Mouse (Mus musculus) E14TG2a.4 (cell line): ENCODE data around the gene Fbln7.

ENCODE experiments used
- H3K27me3 ChIP-seq: 2 replicates; pipeline ENCODE4 v1.6.1; 2014; ENCODE audit warnings: low read length, control low read depth; ENCODE audit not compliant: insufficient read depth
- H3K36me3 ChIP-seq: 2 replicates; pipeline ENCODE4 v1.6.1; 2014; ENCODE audit warnings: low read length, control low read depth; ENCODE audit not compliant: insufficient read depth
- H3K4me1 ChIP-seq: replicated peaks from 2 replicates; pipeline ENCODE4 v1.6.1; 2014; ENCODE audit warnings: low read depth, low read length, control low read depth
- H3K4me3 ChIP-seq: replicated peaks from 2 replicates; pipeline ENCODE4 v1.5.1; 2014; ENCODE audit warnings: mild to moderate bottlenecking, low read length
- H3K9me3 ChIP-seq: 2 replicates; pipeline ENCODE4 v1.6.1; 2014; ENCODE audit warnings: low read length, control low read depth
- CTCF ChIP-seq: conservative IDR thresholded peaks from 2 replicates; pipeline ENCODE4 v1.5.1; 2014; ENCODE audit warnings: low read length
- NANOG ChIP-seq: IDR thresholded peaks from 2 replicates; pipeline ENCODE4 v1.6.1; 2014; ENCODE audit warnings: borderline replicate concordance, low read length, mixed read lengths
- POU5F1 ChIP-seq: IDR thresholded peaks from 2 replicates; pipeline ENCODE4 v1.6.1; 2014; ENCODE audit warnings: low read length, borderline replicate concordance

Gene Fbln7

DNA sequence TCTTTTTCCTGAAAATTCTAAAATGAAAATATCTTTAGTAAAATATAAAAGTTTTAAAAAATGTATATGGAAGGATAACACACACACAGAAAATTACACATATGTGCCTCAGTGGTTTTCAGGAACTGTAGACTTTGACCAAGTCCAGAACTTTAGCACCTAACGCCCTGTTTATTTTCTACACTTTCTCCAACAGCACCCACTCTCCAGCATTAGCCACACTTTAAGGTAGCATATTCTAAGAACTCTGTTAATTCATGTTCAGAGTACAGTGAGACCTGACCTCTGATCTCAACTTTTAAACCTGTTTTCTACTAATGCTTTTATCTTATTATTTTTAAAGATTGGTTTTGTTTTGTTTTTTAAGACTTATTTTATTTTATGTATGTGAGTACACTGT lies 35.0 kb upstream of the Fbln7 start:
- no peak for TF ChIP-seq CTCF
- no peaks in the 10 kb centered on the region for H3K4me1 ChIP-seq
- H3K36me3 ChIP-seq = peaks cover 70% of the 10 kb centered on the region
- H3K9me3 ChIP-seq = no peaks in the 10 kb centered on the region
- no peak overlapping the region for H3K4me3 ChIP-seq
- no peaks in the 10 kb centered on the region for H3K27me3 ChIP-seq

DNA sequence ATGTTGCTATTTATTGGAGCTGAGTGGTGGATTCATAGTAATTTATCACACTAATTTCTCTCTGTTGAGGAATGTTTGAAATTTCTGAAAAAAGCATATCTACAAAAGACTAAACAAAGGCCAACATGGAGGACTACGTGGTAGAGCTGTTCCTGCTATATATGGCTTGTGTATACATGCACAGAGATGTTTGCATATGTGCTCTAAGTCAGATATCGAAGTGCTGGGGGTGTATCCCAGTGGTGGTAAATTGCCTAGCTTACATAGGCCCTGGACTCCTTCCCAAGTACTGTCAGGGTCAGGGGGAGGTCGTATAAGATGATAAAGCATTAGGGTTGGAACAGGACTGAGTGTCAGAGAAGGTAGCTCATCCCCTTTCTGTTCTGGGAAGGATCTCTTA lies 30.2 kb upstream of the Fbln7 start:
- Histone ChIP-seq H3K4me1 (no peaks in the 10 kb centered on the region), H3K4me3 (no peak overlapping the region), H3K36me3 (peaks cover 85% of the 10 kb centered on the region), H3K27me3 (no peaks in the 10 kb centered on the region), H3K9me3 (no peaks in the 10 kb centered on the region)
- no peak for TF ChIP-seq CTCF
- no peak for TF ChIP-seq NANOG
- TF ChIP-seq POU5F1 = no peak

- no peaks in the 10 kb centered on the region for H3K9me3 ChIP-seq
These were observed 29.7 kb upstream of the Fbln7 start for GRCm38 (mm10) chr2:128833035-128833434.

GRCm38 (mm10) chr2:128833435-128833834 lies 29.3 kb upstream of the Fbln7 start:
- no peaks in the 10 kb centered on the region for H3K4me1 ChIP-seq

More at GRCm38 (mm10) chr2:128833035-128833434, 29.7 kb upstream of the Fbln7 start:
- H3K27me3 ChIP-seq = no peaks in the 10 kb centered on the region
- no peaks in the 10 kb centered on the region for H3K4me1 ChIP-seq
- no peak for TF ChIP-seq POU5F1
- no peak for TF ChIP-seq NANOG
- no peak for TF ChIP-seq CTCF
- peaks cover 89% of the 10 kb centered on the region for H3K36me3 ChIP-seq
- no peak overlapping the region for H3K4me3 ChIP-seq

GRCm38 (mm10) chr2:128837531-128837930 lies 25.2 kb upstream of the Fbln7 start:
- H3K4me1 ChIP-seq = no peaks in the 10 kb centered on the region
- no peaks in the 10 kb centered on the region for H3K9me3 ChIP-seq
- H3K4me3 ChIP-seq = no peak overlapping the region
- H3K36me3 ChIP-seq = peaks cover 75% of the 10 kb centered on the region
- H3K27me3 ChIP-seq = no peaks in the 10 kb centered on the region
- TF ChIP-seq POU5F1 (no peak), CTCF (no peak), NANOG (no peak)

More at GRCm38 (mm10) chr2:128833435-128833834, 29.3 kb upstream of the Fbln7 start:
- Histone ChIP-seq H3K27me3 (no peaks in the 10 kb centered on the region), H3K4me3 (no peak overlapping the region), H3K36me3 (peaks cover 88% of the 10 kb centered on the region), H3K9me3 (no peaks in the 10 kb centered on the region)
- TF ChIP-seq NANOG (no peak), POU5F1 (no peak), CTCF (no peak)

GRCm38 (mm10) chr2:128838611-128839010 lies 24.2 kb upstream of the Fbln7 start:
- Histone ChIP-seq H3K27me3 (no peaks in the 10 kb centered on the region), H3K9me3 (no peaks in the 10 kb centered on the region), H3K36me3 (peaks cover 75% of the 10 kb centered on the region), H3K4me1 (no peaks in the 10 kb centered on the region), H3K4me3 (no peak overlapping the region)
- TF ChIP-seq POU5F1 (no peak), CTCF (no peak), NANOG (no peak)

GRCm38 (mm10) chr2:128839501-128839900 lies 23.3 kb upstream of the Fbln7 start:
- H3K27me3 ChIP-seq = no peaks in the 10 kb centered on the region
- H3K9me3 ChIP-seq = no peaks in the 10 kb centered on the region
- no peaks in the 10 kb centered on the region for H3K4me1 ChIP-seq
- peaks cover 73% of the 10 kb centered on the region for H3K36me3 ChIP-seq
- no peak for TF ChIP-seq CTCF
- TF ChIP-seq NANOG = no peak
- no peak for TF ChIP-seq POU5F1
- H3K4me3 ChIP-seq = no peak overlapping the region

DNA sequence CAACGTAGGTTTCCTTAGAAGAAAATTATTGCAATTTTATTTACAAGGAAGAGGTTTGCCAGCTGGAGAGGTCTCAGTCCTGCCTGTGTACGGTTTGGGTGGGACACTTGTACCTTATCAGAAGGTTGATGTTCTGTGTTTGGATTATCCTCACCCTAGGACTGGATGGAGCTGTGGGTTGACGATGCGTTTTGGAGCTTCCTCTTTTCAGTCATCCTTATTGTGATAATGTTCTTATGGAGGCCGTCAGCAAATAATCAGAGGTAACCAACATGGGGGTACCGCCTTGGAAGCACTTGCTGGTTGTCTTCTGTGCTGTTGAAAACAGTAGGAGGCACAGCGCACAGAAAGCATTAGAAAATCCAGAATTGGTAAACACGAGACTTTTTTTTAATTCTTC lies 20.3 kb upstream of the Fbln7 start:
- H3K27me3 ChIP-seq = no peaks in the 10 kb centered on the region
- H3K9me3 ChIP-seq = no peaks in the 10 kb centered on the region

DNA sequence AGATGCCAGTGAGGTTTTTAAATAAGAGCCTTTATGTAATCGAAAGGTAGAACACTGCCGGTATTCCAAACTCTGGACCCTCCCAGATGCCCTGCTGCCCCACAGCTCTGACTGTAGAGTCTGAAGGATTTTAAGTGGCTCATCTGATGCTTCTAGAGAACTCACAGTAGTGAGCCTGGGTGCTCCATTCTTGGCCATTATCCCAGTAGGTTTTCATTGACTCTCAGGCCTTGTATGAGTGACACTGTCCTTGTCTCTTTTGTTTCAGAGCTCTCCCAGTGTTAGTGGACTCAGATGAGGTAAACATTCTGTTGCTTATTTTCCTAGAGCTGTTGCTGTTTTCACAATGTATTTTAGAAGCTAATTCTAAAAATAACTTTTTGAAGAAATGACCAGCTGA lies 12.7 kb upstream of the Fbln7 start:
- H3K27me3 ChIP-seq = no peaks in the 10 kb centered on the region
- TF ChIP-seq CTCF (no peak), POU5F1 (no peak), NANOG (no peak)
- no peak overlapping the region for H3K4me3 ChIP-seq
- peaks cover 89% of the 10 kb centered on the region for H3K36me3 ChIP-seq
- H3K9me3 ChIP-seq = no peaks in the 10 kb centered on the region
- no peaks in the 10 kb centered on the region for H3K4me1 ChIP-seq

More for the DNA sequence above, 20.3 kb upstream of the Fbln7 start:
- Histone ChIP-seq H3K4me3 (no peak overlapping the region), H3K4me1 (no peaks in the 10 kb centered on the region), H3K36me3 (peaks cover 71% of the 10 kb centered on the region)
- TF ChIP-seq CTCF = no peak
- TF ChIP-seq NANOG = no peak
- no peak for TF ChIP-seq POU5F1
